Mouse (Mus musculus): ENCODE data around the gene Gm9040. TPM values are rescaled to one million over a fixed set of nuclear protein-coding genes. Genes with fewer than 3 reads are reported as not detected.
"Not testable (repeated sequence)": the region's sequence is repeated elsewhere in the genome, so short reads cannot be mapped to it uniquely, and the experiment has no call there.

Gene Gm9040
- polyA plus RNA-seq (2016; fragmentation: Nextera tagmentation; extraction: Ambion mirVana), result not detected in 2 replicates

- not testable (repeated sequence) for H3K36me3 ChIP-seq; H3K27me3 ChIP-seq (ENCODE audit: low read depth, poor library complexity, severe bottlenecking); H3K4me3 ChIP-seq; DNase-seq (ENCODE audit: low spot score); H3K4me1 ChIP-seq; H3K27ac ChIP-seq (replicated peaks); H3K9me3 ChIP-seq (replicated peaks)
- no CpG with 5 or more reads among the region's 11 CpGs for WGBS
These were observed at the start of gene Gm9040 for GRCm38 (mm10) chr10:118326869-118327268. Gene Gm9040, minus strand, starts transcription at chr10:118326969.

- 19% methylated on average over 10 of the region's 10 CpGs for WGBS
- no peaks in the 10 kb centered on the region for H3K36me3 ChIP-seq
- H3K27ac ChIP-seq (replicated peaks), result no peak overlapping the region
- DNase-seq (ENCODE audit: low spot score), result peak; percentile 82
- H3K4me1 ChIP-seq, result no peaks in the 10 kb centered on the region
- H3K27me3 ChIP-seq (ENCODE audit: low read depth, poor library complexity, severe bottlenecking), result no peaks in the 10 kb centered on the region
- H3K9me3 ChIP-seq (replicated peaks), result 0 out of 2 replicates have a peak, but pooled peaks cover 4% of the 10 kb centered on the region
- H3K4me3 ChIP-seq, result peak overlapping the region; percentile 16; the same call in 1 of the 2 replicates
These were observed 43.7 kb upstream of the Gm9040 start for GRCm38 (mm10) chr10:118370443-118370842.

GRCm38 (mm10) chr10:118369518-118369917, 42.7 kb upstream of the Gm9040 start:
- no peaks in the 10 kb centered on the region for H3K36me3 ChIP-seq
- H3K27ac ChIP-seq (replicated peaks), result no peak overlapping the region
- WGBS, result 88% methylated on average over 9 of the region's 9 CpGs
- H3K27me3 ChIP-seq (ENCODE audit: low read depth, poor library complexity, severe bottlenecking), result no peaks in the 10 kb centered on the region
- DNase-seq (ENCODE audit: low spot score), result no peak
- H3K4me3 ChIP-seq, result no peak overlapping the region
- 0 out of 2 replicates have a peak, but pooled peaks cover 4% of the 10 kb centered on the region for H3K9me3 ChIP-seq (replicated peaks)
- H3K4me1 ChIP-seq, result no peaks in the 10 kb centered on the region

- not testable (repeated sequence) for DNase-seq (ENCODE audit: low spot score); H3K4me1 ChIP-seq; H3K4me3 ChIP-seq; H3K27ac ChIP-seq (replicated peaks); H3K36me3 ChIP-seq; H3K27me3 ChIP-seq (ENCODE audit: low read depth, poor library complexity, severe bottlenecking); H3K9me3 ChIP-seq (replicated peaks)
- 67% methylated on average over 1 of the region's 11 CpGs for WGBS
These were observed 27.2 kb upstream of the Gm9040 start, which contains the start of gene Gm9049 for GRCm38 (mm10) chr10:118354005-118354404. Gene Gm9049, minus strand, starts transcription at chr10:118354105.

GRCm38 (mm10) chr10:118348579-118348978, 21.8 kb upstream of the Gm9040 start, which contains the start of gene Gm9048:
Gene Gm9048, minus strand, starts transcription at chr10:118348679.
- not testable (repeated sequence) for H3K36me3 ChIP-seq; DNase-seq (ENCODE audit: low spot score); H3K9me3 ChIP-seq (replicated peaks); H3K27me3 ChIP-seq (ENCODE audit: low read depth, poor library complexity, severe bottlenecking); H3K27ac ChIP-seq (replicated peaks); H3K4me3 ChIP-seq; H3K4me1 ChIP-seq
- WGBS, result 67% methylated on average over 1 of the region's 14 CpGs

GRCm38 (mm10) chr10:118343155-118343554, 16.4 kb upstream of the Gm9040 start, which contains the start of gene Gm9046:
Gene Gm9046, minus strand, starts transcription at chr10:118343255.
- H3K36me3 ChIP-seq; H3K4me3 ChIP-seq; DNase-seq (ENCODE audit: low spot score); H3K4me1 ChIP-seq; H3K27me3 ChIP-seq (ENCODE audit: low read depth, poor library complexity, severe bottlenecking); H3K9me3 ChIP-seq (replicated peaks); H3K27ac ChIP-seq (replicated peaks): not testable (repeated sequence)
- WGBS, result no CpG with 5 or more reads among the region's 14 CpGs

GRCm38 (mm10) chr10:118337731-118338130, 11.0 kb upstream of the Gm9040 start, which contains the start of gene Gm9045:
Gene Gm9045, minus strand, starts transcription at chr10:118337831.
- H3K36me3 ChIP-seq; H3K9me3 ChIP-seq (replicated peaks); H3K4me3 ChIP-seq; H3K4me1 ChIP-seq; H3K27me3 ChIP-seq (ENCODE audit: low read depth, poor library complexity, severe bottlenecking); DNase-seq (ENCODE audit: low spot score); H3K27ac ChIP-seq (replicated peaks): not testable (repeated sequence)
- no CpG with 5 or more reads among the region's 14 CpGs for WGBS

GRCm38 (mm10) chr10:118332308-118332707, 5.5 kb upstream of the Gm9040 start, which contains the start of gene Gm9044:
Gene Gm9044, minus strand, starts transcription at chr10:118332408.
- not testable (repeated sequence) for H3K27ac ChIP-seq (replicated peaks); H3K4me1 ChIP-seq; H3K9me3 ChIP-seq (replicated peaks); H3K4me3 ChIP-seq; H3K36me3 ChIP-seq; H3K27me3 ChIP-seq (ENCODE audit: low read depth, poor library complexity, severe bottlenecking); DNase-seq (ENCODE audit: low spot score)
- no CpG with 5 or more reads among the region's 14 CpGs for WGBS

- no peak for DNase-seq (ENCODE audit: low spot score)
- H3K4me1 ChIP-seq, result no peaks in the 10 kb centered on the region
- H3K9me3 ChIP-seq (replicated peaks), result no peaks in the 10 kb centered on the region
- no peak overlapping the region for H3K27ac ChIP-seq (replicated peaks)
- no peaks in the 10 kb centered on the region for H3K36me3 ChIP-seq
- H3K27me3 ChIP-seq (ENCODE audit: low read depth, poor library complexity, severe bottlenecking), result no peaks in the 10 kb centered on the region
- 87% methylated on average over 8 of the region's 8 CpGs for WGBS
- no peak overlapping the region for H3K4me3 ChIP-seq
These were observed 7.7 kb downstream of the Gm9040 start for GRCm38 (mm10) chr10:118319024-118319423.

GRCm38 (mm10) chr10:118302133-118302532, 24.6 kb downstream of the Gm9040 start:
- H3K9me3 ChIP-seq (replicated peaks); H3K4me1 ChIP-seq; H3K27ac ChIP-seq (replicated peaks); H3K36me3 ChIP-seq; H3K27me3 ChIP-seq (ENCODE audit: low read depth, poor library complexity, severe bottlenecking); DNase-seq (ENCODE audit: low spot score); H3K4me3 ChIP-seq: not testable (repeated sequence)
- 38% methylated on average over 2 of the region's 2 CpGs for WGBS

- no peaks in the 10 kb centered on the region for H3K4me1 ChIP-seq
- WGBS, result 96% methylated on average over 6 of the region's 6 CpGs
- H3K27me3 ChIP-seq (ENCODE audit: low read depth, poor library complexity, severe bottlenecking), result no peaks in the 10 kb centered on the region
These were observed 31.8 kb downstream of the Gm9040 start, which contains the start of gene Iltifb for GRCm38 (mm10) chr10:118294938-118295337. Gene Iltifb, minus strand, starts transcription at chr10:118295038.

GRCm38 (mm10) chr10:118283016-118283415, 43.8 kb downstream of the Gm9040 start:
- H3K4me3 ChIP-seq; DNase-seq (ENCODE audit: low spot score); H3K4me1 ChIP-seq; H3K27me3 ChIP-seq (ENCODE audit: low read depth, poor library complexity, severe bottlenecking); H3K36me3 ChIP-seq; H3K9me3 ChIP-seq (replicated peaks); H3K27ac ChIP-seq (replicated peaks): not testable (repeated sequence)
- WGBS, result 100% methylated on average over 2 of the region's 5 CpGs

More at GRCm38 (mm10) chr10:118294938-118295337, 31.8 kb downstream of the Gm9040 start, which contains the start of gene Iltifb:
- no peak within 1 kb of the TSS for H3K4me3 ChIP-seq
- H3K27ac ChIP-seq (replicated peaks), result no peak within 1 kb of the TSS
- H3K36me3 ChIP-seq, result no peaks in the 10 kb centered on the region
- DNase-seq (ENCODE audit: low spot score), result no peak
- H3K9me3 ChIP-seq (replicated peaks), result no peaks in the 10 kb centered on the region

- not testable (repeated sequence) for H3K4me1 ChIP-seq; H3K36me3 ChIP-seq; H3K4me3 ChIP-seq; H3K27ac ChIP-seq (replicated peaks); H3K9me3 ChIP-seq (replicated peaks); H3K27me3 ChIP-seq (ENCODE audit: low read depth, poor library complexity, severe bottlenecking); DNase-seq (ENCODE audit: low spot score)
- 82% methylated on average over 7 of the region's 7 CpGs for WGBS
These were observed 44.2 kb downstream of the Gm9040 start for GRCm38 (mm10) chr10:118282565-118282964.

All from midbrain, embryonic 10.5 days (tissue).